Mouse (Mus musculus) spleen, embryonic (tissue): Measurements from ENCODE around the gene Pde3a.

ENCODE experiments used
- CTCF ChIA-PET: fragments of 350-600 bp; sonication (Branson Sonifier 250); formaldehyde crosslinking; loops from one replicate; lab custom pipeline; 2022; lab: Charles Lee

Pde3a gene

GRCm38 (mm10) chr6:141495634-141496418 lies 246.8 kb downstream of the Pde3a start:
- CTCF ChIA-PET = no interaction called here

- CTCF ChIA-PET = no interaction called here
Observed at GRCm38 (mm10) chr6:141499511-141499910, 250.4 kb downstream of the Pde3a start.

GRCm38 (mm10) chr6:141501171-141501570 lies 252.1 kb downstream of the Pde3a start:
- CTCF ChIA-PET = no interaction called here

- CTCF ChIA-PET = no interaction called here
Observed at GRCm38 (mm10) chr6:141522541-141522940, 273.5 kb downstream of the Pde3a start.

GRCm38 (mm10) chr6:141523747-141524640 lies 274.9 kb downstream of the Pde3a start, which contains the start of gene Slco1c1:
Gene Slco1c1, plus strand, starts transcription at chr6:141524368.
- CTCF ChIA-PET = no interaction called here

- CTCF ChIA-PET = no interaction called here
Observed at GRCm38 (mm10) chr6:141525787-141526186, 276.7 kb downstream of the Pde3a start.

- CTCF ChIA-PET = no interaction called here
Observed at GRCm38 (mm10) chr6:141530865-141531264, 281.8 kb downstream of the Pde3a start.

GRCm38 (mm10) chr6:141537298-141537697 lies 288.2 kb downstream of the Pde3a start:
- CTCF ChIA-PET = no interaction called here

- CTCF ChIA-PET = no interaction called here
Observed at GRCm38 (mm10) chr6:141541136-141541535, 292.1 kb downstream of the Pde3a start.

GRCm38 (mm10) chr6:141543344-141543743 lies 294.3 kb downstream of the Pde3a start:
- CTCF ChIA-PET = interaction anchor here (0.6 kb wide), 1 partner anchor 787 kb away, joined by 5 read pairs; no protein-coding TSS in a partner anchor
